Mouse (Mus musculus) right cerebral cortex, postnatal 36 days (tissue): ENCODE measurements around the gene Mapkap1.

ENCODE experiments used
- DNase-seq, 2 experiments: peaks; one replicate each; pipeline ENCODE4 v3.0.0; 2022; ENCODE audit warnings: low spot score in 2 of 2, mixed read lengths in 1 of 2

Gene Mapkap1

GRCm38 (mm10) chr2:34630445-34630844 lies 223.9 kb downstream of the Mapkap1 start:
- no peak for DNase-seq

GRCm38 (mm10) chr2:34632051-34632450 lies 225.5 kb downstream of the Mapkap1 start:
- DNase-seq: no peak

- DNase-seq: no peak
Measured at GRCm38 (mm10) chr2:34635249-34636165, 228.9 kb downstream of the Mapkap1 start.

GRCm38 (mm10) chr2:34638955-34639650 lies 232.5 kb downstream of the Mapkap1 start:
- DNase-seq: peak; percentile 60 to 78

GRCm38 (mm10) chr2:34639725-34640124 lies 233.2 kb downstream of the Mapkap1 start:
- no peak for DNase-seq

- no peak for DNase-seq
Measured at GRCm38 (mm10) chr2:34642351-34642750, 235.8 kb downstream of the Mapkap1 start.

- DNase-seq: no peak
Measured at GRCm38 (mm10) chr2:34644571-34645526, 238.3 kb downstream of the Mapkap1 start.

GRCm38 (mm10) chr2:34645851-34646540 lies 239.4 kb downstream of the Mapkap1 start:
- DNase-seq: no peak

GRCm38 (mm10) chr2:34646541-34646865 lies 239.9 kb downstream of the Mapkap1 start:
- DNase-seq: no peak

GRCm38 (mm10) chr2:34647410-34647809 lies 240.8 kb downstream of the Mapkap1 start:
- DNase-seq: no peak

GRCm38 (mm10) chr2:34667820-34668219 lies 261.2 kb downstream of the Mapkap1 start:
- DNase-seq: no peak

GRCm38 (mm10) chr2:34668440-34669191 lies 262.0 kb downstream of the Mapkap1 start:
- DNase-seq: no peak

GRCm38 (mm10) chr2:34669203-34669746 lies 262.7 kb downstream of the Mapkap1 start:
- DNase-seq: no peak

GRCm38 (mm10) chr2:34670470-34670869 lies 263.9 kb downstream of the Mapkap1 start:
- no peak for DNase-seq

- DNase-seq: peak in 1 of 2 experiments; percentile 16
Measured at GRCm38 (mm10) chr2:34671385-34672026, 264.9 kb downstream of the Mapkap1 start.

- DNase-seq: no peak
Measured at GRCm38 (mm10) chr2:34673846-34674245, 267.3 kb downstream of the Mapkap1 start.
